11 mouse cellular contexts compared by ENCODE assay signal in the genomic region with DNA sequence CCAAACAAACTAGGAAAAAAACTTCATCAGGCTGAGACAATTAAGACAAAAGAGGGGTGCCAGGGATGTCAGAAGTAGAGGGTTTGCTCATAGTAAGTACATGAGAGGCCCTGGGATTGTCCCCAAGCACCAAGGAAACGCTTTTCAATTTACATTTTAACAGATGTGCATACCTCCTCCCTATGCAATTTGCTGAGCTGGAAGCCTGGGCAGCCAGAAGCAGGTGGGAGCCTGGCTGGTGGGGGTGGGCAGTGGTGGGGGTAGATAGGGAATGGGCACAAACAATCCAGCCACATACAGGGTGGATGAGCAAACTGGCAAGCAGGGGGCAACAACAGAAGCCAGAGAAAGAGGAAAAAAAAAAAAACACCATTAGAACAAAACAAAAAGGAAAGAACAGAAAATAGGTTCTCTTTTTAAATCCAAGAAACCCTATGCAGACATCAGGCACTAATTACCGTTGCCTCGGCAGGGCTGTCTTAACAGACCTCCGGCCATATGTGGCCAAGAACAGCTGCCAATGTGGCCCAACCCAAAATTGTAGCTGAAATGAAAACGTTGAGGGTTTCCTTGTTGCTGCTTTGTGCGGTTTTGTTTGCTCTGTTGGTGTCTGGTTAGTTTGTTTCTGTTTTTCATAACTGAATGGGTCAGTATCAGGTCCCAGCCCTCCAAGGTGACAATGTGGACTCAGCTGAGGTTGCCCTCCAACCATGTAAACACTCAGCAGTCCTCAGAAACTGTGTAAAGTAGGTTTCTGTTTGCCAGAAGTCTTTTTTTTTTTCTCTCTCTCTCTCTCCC. TPM values are rescaled to one million over a fixed set of nuclear protein-coding genes. Genes with fewer than 3 reads are reported as not detected.
A peak's percentile ranks its signal among the peaks of the same experiment; 100 is the strongest.
DNase-seq lines count a peak whose midpoint lies in the region; ATAC-seq and TF ChIP-seq lines count a peak whose summit lies in the region.
"Had no signal": no experiment of that assay in that cellular context is flagged by ENCODE, and none has a peak within 500 bp of the region (broad histone marks: within the 10 kb centered on the region; RNA-seq: fewer than 3 reads in every experiment).

No protein-coding gene starts in this region.

- intact Hi-C loops in gastrocnemius, postnatal 14 days (cut with DNase I; ENCODE audit: low total_unique reads): loop anchor here (5.0 kb wide), 2 partner anchors 124 to 269 kb away; no protein-coding TSS in a partner anchor
- intact Hi-C loops in heart, postnatal 10 days (cut with DNase I): no loop called here

- no peaks in the 10 kb centered on the region for H3K27me3 ChIP-seq in myocyte (ENCODE audit: control insufficient read depth, insufficient read depth, insufficient read length)
- no peaks in the 10 kb centered on the region for H3K27me3 ChIP-seq in midbrain, postnatal 0 days (ENCODE audit: insufficient read depth, low read length)

- peaks cover 2% of the 10 kb centered on the region for H3K36me3 ChIP-seq in myocyte (ENCODE audit: control insufficient read depth, insufficient read depth)
- H3K36me3 ChIP-seq in midbrain, postnatal 0 days (ENCODE audit: insufficient read depth, low read length): no peaks in the 10 kb centered on the region

- no peaks in the 10 kb centered on the region for H3K79me2 ChIP-seq in myocyte (ENCODE audit: control insufficient read depth, insufficient read depth)

- peak overlapping the region; percentile 72 for H3K4me2 ChIP-seq in myocyte (ENCODE audit: low read depth)
- no peak overlapping the region for H3K4me2 ChIP-seq in midbrain, postnatal 0 days (ENCODE audit: low read depth, low read length, poor library complexity, severe bottlenecking)

- no peak overlapping the region for H3K27ac ChIP-seq in midbrain, postnatal 0 days (ENCODE audit: low read depth, low read length)
- H3K27ac ChIP-seq: macrophage had no signal

- peaks cover 5% of the 10 kb centered on the region for H3K4me1 ChIP-seq in lung, adult 2 months (ENCODE audit: control insufficient read depth, insufficient read depth, low read length)
- no peaks in the 10 kb centered on the region for H3K4me1 ChIP-seq in midbrain, postnatal 0 days (ENCODE audit: insufficient read depth, low read length)

- no peak overlapping the region for H3K4me3 ChIP-seq in lung, adult 2 months (replicated peaks; ENCODE audit: extremely low read depth, low read depth, low read length)
- no peak overlapping the region for H3K4me3 ChIP-seq in myocyte
- no peak overlapping the region for H3K4me3 ChIP-seq in midbrain, postnatal 0 days (ENCODE audit: low read depth, low read length)

- WGBS in lung, adult 2 months: 28% methylated on average over 6 of the region's 6 CpGs
- 50% methylated on average over 6 of the region's 6 CpGs for WGBS in midbrain, postnatal 0 days

- H3K9me3 ChIP-seq in midbrain, postnatal 0 days (ENCODE audit: low read length): no peaks in the 10 kb centered on the region

- TF ChIP-seq CTCF in lung, adult 2 months (IDR thresholded peaks at IDR 0.05; ENCODE audit: insufficient read depth, low read length): no peak
- TF ChIP-seq CTCF in midbrain, postnatal 0 days (IDR thresholded peaks at IDR 0.05): no peak

- no peak overlapping the region for H3ac ChIP-seq in myocyte (ENCODE audit: control insufficient read depth, insufficient read length)

- H3K9ac ChIP-seq in midbrain, postnatal 0 days (replicated peaks; ENCODE audit: low read length, poor library complexity, severe bottlenecking): no peak overlapping the region

- peak; percentile 10; the same call in 1 of the 2 replicates for ATAC-seq in common myeloid progenitor, adult 5-6 weeks (replicated peaks; ENCODE audit: low read depth, poor library complexity, severe bottlenecking)
- ATAC-seq in midbrain, postnatal 0 days (ENCODE audit: low FRiP score): no peak

- peak; percentile 21 to 57 for DNase-seq in lung, adult 18-20 months
- DNase-seq in lung, adult 2 months: no peak
- peak; percentile 46 for DNase-seq in forelimb bud, embryonic 11.5 days (ENCODE audit: low read depth, low spot score)
- no peak for DNase-seq in gastrocnemius, postnatal 14 days
- no peak for DNase-seq in midbrain, postnatal 0 days (ENCODE audit: low spot score)
- no peak for DNase-seq in heart, postnatal 10 days
- DNase-seq: heart, postnatal 36 days; right cerebral cortex, postnatal 14 days had no signal

- no peak for TF ChIP-seq POLR2A in lung, adult 2 months (IDR thresholded peaks at IDR 0.05; ENCODE audit: borderline replicate concordance, extremely low read depth, low read depth, low read length)
- no peak for TF ChIP-seq POLR2A in myocyte (IDR thresholded peaks at IDR 0.05; ENCODE audit: insufficient read length, low read depth)

TF ChIP-seq in myocyte, 11 proteins besides CTCF, POLR2A, EP300 and RAD21:
- TF ChIP-seq TCF12 (IDR thresholded peaks at IDR 0.05; ENCODE audit: insufficient read depth, poor library complexity, severe bottlenecking): peak; percentile 88
- no peak for TF ChIP-seq MAX (IDR thresholded peaks at IDR 0.05; ENCODE audit: low read depth)
- peak in 2 of 3 experiments; percentile 91 to 92 for TF ChIP-seq MYOD1 (IDR thresholded peaks at IDR 0.05; ENCODE audit: control insufficient read depth in 1 of 3, insufficient read length in 2 of 3, low read depth in 2 of 3)
- TF ChIP-seq TCF3 (IDR thresholded peaks at IDR 0.05; ENCODE audit: insufficient read length, low read depth): peak; percentile 43
- peak; percentile 48 to 91 (median 84) for TF ChIP-seq MYOG (IDR thresholded peaks at IDR 0.05; ENCODE audit: control insufficient read depth in 1 of 3, insufficient read depth in 1 of 3, insufficient read length in 2 of 3, low read depth in 2 of 3)
- TF ChIP-seq SRF (IDR thresholded peaks at IDR 0.05; ENCODE audit: control insufficient read depth, insufficient read length, low read depth): peak; percentile 54

RNA-seq across cellular contexts. Expression of gene Ankrd33b, which starts 49.2 kb away (rescaled TPM):
- polyA plus RNA-seq in lung, adult 2 months (2012; rRNA removed): 39.4 and 42.2 TPM in 2 replicates
- total RNA-seq in common myeloid progenitor, adult 5-6 weeks (2017): 0.23 and 2.2 TPM in 2 replicates
- 5.7 TPM for polyA plus RNA-seq in myocyte (2012; fragmentation: generic; extraction: Trizol)
- total RNA-seq in gastrocnemius, postnatal 14 days (2021): 1 to 10 TPM; 5.3 to 6.3 TPM
- total RNA-seq in midbrain, postnatal 0 days (2014; rRNA removed): 0.99 and 1.6 TPM in 2 replicates
- 0.80 and 1.1 TPM in 2 replicates for polyA plus RNA-seq in midbrain, postnatal 0 days (2015; fragmentation: Nextera tagmentation; extraction: Ambion mirVana)
- 10 to 100 TPM; 16.2 to 17.4 TPM for total RNA-seq in heart, postnatal 10 days (2021)

Comparison
In these comparisons a context has a peak if more than half of its experiments do, and no peak if none do; other contexts are left out.
1. DNase-seq: peak in lung, adult 18-20 months (2 of 2) and forelimb bud, embryonic 11.5 days (single experiment); none in lung, adult 2 months (single experiment), gastrocnemius, postnatal 14 days (single experiment), midbrain, postnatal 0 days (single experiment) and heart, postnatal 10 days (0 of 2).